Mouse (Mus musculus) right cerebral cortex, postnatal 10 days (tissue): ENCODE measurements around the gene Uba6.

Experiments
- DNase-seq, 2 experiments: peaks; one replicate each; pipeline ENCODE4 v3.0.0; 2021; ENCODE audit warnings: low spot score in 2 of 2

The Uba6 gene

DNA sequence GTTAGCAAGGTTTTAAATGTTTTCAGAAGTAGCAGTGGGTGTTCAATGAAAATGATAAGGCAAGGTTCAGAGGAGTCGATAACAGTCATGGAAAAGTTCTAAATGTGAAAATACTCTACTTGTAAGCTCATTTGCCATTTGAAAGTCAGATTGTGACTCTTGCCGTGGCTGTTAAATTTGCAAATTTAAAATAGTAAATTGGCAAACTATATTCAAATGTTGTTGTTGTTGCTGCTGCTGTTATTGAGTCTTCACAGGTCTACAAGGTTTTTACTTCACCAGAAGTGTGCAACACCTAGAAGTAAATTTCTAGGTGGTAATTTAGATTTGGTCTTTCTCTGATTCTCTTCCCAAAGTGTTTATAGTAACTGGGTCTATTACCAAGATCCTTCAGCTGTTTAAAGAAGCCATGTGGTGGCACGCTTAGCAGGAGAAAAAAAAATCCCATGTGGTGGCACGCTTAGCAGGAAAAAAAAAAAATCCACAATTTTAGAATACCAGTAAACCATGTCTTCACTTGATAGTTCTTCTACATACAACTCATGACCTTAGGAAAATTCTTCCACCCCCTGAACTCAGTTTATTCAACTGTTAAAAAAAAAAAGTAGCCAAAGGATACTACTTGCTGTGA, 99.7 kb downstream of the Uba6 start:
- DNase-seq, result no peak

DNA sequence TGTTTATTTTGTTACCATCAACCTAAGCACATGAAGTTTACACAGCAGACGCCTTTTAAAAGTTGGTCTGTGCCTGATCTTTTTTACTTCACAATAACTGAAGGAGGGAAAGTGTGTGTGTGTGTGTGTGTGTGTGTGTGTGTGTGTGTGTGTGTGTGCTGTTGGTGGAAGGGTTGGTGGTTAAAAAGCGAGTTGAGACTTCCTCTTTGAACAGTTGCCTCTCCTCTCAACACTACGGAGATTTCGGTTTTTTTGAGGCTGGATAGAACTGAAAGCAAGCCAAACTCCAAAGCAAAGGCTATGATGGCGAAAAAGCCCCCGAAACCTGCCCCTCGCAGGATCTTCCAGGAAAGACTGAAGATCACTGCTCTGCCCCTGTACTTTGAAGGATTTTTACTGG, 101.1 kb downstream of the Uba6 start, which contains the start of gene Stap1:
TSS of gene Stap1 (plus strand) at position 209 of the 400 bp plus-strand sequence.
- DNase-seq, result no peak

GRCm38 (mm10) chr5:86069121-86069520, 103.5 kb downstream of the Uba6 start:
- no peak for DNase-seq

DNA sequence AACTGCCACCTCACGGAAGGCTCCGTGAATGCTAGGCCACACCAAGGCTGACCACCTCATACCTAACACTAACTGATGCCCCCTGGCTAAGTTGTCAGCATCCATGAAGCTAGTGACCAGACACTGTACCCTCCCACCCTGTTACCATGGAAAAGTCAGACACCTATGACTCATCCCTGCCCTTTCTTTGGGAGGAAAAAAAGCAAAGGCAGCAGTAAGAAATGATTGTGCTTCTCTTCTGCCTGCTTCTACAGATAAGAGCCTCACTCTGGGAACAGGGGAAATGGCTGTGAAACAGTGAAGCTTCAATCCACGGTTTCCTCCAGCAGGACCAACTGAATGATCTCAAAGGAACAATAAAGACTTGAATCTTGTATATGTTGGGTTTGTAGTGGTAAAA, 104.2 kb downstream of the Uba6 start:
- no peak for DNase-seq

DNA sequence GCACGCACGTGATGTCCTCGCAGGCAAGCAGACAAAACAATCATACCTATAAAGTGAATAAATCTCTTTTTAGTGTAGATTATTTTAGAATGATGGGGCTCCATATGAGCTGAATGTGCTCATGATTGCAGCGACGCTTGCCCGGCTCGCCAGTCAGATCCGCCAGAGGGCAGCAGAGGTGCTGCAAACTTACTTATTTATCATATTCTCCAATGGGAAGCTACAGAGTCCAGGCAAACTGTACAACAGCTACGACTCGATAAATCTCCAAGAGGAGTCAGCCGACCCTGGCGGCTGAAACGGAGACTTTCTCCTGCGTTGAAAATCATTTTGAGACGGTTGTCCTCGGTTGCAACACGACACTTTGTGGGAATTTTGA, 106.1 kb downstream of the Uba6 start:
- peak; percentile 92 for DNase-seq

- DNase-seq, result no peak
Observed at GRCm38 (mm10) chr5:86065876-86066550, 106.6 kb downstream of the Uba6 start.

GRCm38 (mm10) chr5:86065101-86065875, 107.3 kb downstream of the Uba6 start, which contains the start of gene Cenpc1:
Cenpc1 (minus strand) TSS chr5:86065583.
- DNase-seq, result peak; percentile 97 to 98

DNA sequence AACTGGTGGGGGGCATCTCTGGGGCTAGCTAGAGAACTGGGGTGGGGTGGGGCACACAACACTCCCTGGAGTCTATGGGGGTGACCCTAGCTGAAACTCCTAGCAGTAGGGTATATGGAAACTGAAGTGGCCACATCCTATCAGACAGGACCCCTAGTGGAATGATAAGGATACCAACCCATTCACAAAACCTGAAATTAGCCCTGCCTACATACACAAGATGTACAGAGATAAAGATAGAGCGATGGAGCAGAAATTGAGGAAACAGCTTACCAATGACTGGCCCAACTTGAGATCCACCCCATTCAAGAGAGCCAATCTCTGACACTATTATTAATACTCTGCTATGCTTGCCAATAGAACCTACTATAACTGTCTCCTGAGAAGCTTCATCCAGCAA, 109.1 kb downstream of the Uba6 start:
- no peak for DNase-seq
